Mouse (Mus musculus): ENCODE data around the gene Myog. TPM values are rescaled to one million over a fixed set of nuclear protein-coding genes. Genes with fewer than 3 reads are reported as not detected.
A peak's percentile ranks its signal among the peaks of the same experiment; 100 is the strongest.

The Myog gene
- polyA plus RNA-seq (2014; fragmentation: Nextera tagmentation; extraction: Ambion mirVana) = 0.97 and 1.4 TPM in 2 replicates

DNA sequence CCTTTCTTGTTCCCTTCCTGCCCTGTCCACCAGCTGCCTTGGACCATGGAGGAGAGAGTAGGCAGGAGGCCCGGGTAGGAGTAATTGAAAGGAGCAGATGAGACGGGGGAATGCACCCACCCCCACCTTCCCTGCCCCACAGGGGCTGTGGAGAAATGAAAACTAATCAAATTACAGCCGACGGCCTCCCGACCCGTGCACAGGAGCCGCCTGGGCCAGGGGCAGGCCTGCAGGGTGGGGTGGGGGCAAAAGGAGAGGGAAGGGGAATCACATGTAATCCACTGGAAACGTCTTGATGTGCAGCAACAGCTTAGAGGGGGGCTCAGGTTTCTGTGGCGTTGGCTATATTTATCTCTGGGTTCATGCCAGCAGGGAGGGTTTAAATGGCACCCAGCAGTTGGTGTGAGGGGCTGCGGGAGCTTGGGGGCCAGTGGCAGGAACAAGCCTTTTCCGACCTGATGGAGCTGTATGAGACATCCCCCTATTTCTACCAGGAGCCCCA is at the start of gene Myog:
Gene Myog (plus strand): TSS at position 392 of the 502 bp plus-strand sequence.
- Histone ChIP-seq H3K4me3 (ENCODE audit: low read length) (no peak within 1 kb of the TSS), H3K9me3 (ENCODE audit: control insufficient read depth, low read length) (no peaks in the 10 kb centered on the region), H3K9ac (ENCODE audit: low read depth, low read length) (no peak within 1 kb of the TSS), H3K4me1 (ENCODE audit: control insufficient read depth, insufficient read depth, low read length) (no peaks in the 10 kb centered on the region), H3K27me3 (ENCODE audit: control insufficient read depth, insufficient read depth, low read length) (no peaks in the 10 kb centered on the region), H3K36me3 (ENCODE audit: control insufficient read depth, insufficient read depth, low read length) (no peaks in the 10 kb centered on the region), H3K27ac (ENCODE audit: low read depth, low read length) (no peak within 1 kb of the TSS), H3K4me2 (replicated peaks; ENCODE audit: low read depth, low read length) (no peak within 1 kb of the TSS)
- 25% methylated on average over 11 of the region's 11 CpGs for WGBS
- ATAC-seq (ENCODE audit: low FRiP score, low TSS enrichment) = peak; percentile 51

GRCm38 (mm10) chr1:134240701-134241100 is 49.1 kb upstream of the Myog start:
- ATAC-seq (ENCODE audit: low FRiP score, low TSS enrichment) = no peak
- H3K9ac ChIP-seq (ENCODE audit: low read depth, low read length) = no peak overlapping the region
- H3K4me2 ChIP-seq (replicated peaks; ENCODE audit: low read depth, low read length) = no peak overlapping the region
- no peaks in the 10 kb centered on the region for H3K9me3 ChIP-seq (ENCODE audit: control insufficient read depth, low read length)
- WGBS = 82% methylated on average over 9 of the region's 9 CpGs
- H3K4me1 ChIP-seq (ENCODE audit: control insufficient read depth, insufficient read depth, low read length) = no peaks in the 10 kb centered on the region
- H3K27me3 ChIP-seq (ENCODE audit: control insufficient read depth, insufficient read depth, low read length) = 0 out of 2 replicates have a peak, but pooled peaks cover 5% of the 10 kb centered on the region
- H3K4me3 ChIP-seq (ENCODE audit: low read length) = no peak overlapping the region
- H3K36me3 ChIP-seq (ENCODE audit: control insufficient read depth, insufficient read depth, low read length) = no peaks in the 10 kb centered on the region
- no peak overlapping the region for H3K27ac ChIP-seq (ENCODE audit: low read depth, low read length)

DNA sequence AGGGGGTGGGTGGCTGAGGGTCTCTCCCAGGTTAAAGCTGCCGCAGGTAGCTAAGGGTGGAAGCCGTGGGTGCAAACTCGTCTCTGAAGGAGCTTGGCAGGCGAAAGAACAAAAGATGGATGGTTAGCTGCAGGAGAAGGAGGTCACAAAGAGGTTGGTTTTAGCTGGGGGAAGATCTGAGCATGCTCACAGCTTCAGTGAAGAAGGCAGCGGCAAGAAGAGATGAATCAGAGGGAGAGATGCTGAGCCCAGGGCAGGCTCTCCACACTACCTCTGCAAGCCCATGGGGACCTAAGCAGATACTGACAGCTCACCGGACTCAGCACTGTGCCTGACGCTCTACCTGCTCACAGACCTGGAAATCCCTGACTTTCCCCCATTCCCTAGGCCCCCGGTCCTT is 48.5 kb upstream of the Myog start:
- no peak overlapping the region for H3K27ac ChIP-seq (ENCODE audit: low read depth, low read length)
- no peaks in the 10 kb centered on the region for H3K4me1 ChIP-seq (ENCODE audit: control insufficient read depth, insufficient read depth, low read length)
- H3K36me3 ChIP-seq (ENCODE audit: control insufficient read depth, insufficient read depth, low read length) = no peaks in the 10 kb centered on the region
- no peaks in the 10 kb centered on the region for H3K9me3 ChIP-seq (ENCODE audit: control insufficient read depth, low read length)
- no peak overlapping the region for H3K9ac ChIP-seq (ENCODE audit: low read depth, low read length)
- no peak overlapping the region for H3K4me2 ChIP-seq (replicated peaks; ENCODE audit: low read depth, low read length)
- WGBS = 66% methylated on average over 8 of the region's 8 CpGs
- 0 out of 2 replicates have a peak, but pooled peaks cover 2% of the 10 kb centered on the region for H3K27me3 ChIP-seq (ENCODE audit: control insufficient read depth, insufficient read depth, low read length)
- ATAC-seq (ENCODE audit: low FRiP score, low TSS enrichment) = no peak
- H3K4me3 ChIP-seq (ENCODE audit: low read length) = no peak overlapping the region

DNA sequence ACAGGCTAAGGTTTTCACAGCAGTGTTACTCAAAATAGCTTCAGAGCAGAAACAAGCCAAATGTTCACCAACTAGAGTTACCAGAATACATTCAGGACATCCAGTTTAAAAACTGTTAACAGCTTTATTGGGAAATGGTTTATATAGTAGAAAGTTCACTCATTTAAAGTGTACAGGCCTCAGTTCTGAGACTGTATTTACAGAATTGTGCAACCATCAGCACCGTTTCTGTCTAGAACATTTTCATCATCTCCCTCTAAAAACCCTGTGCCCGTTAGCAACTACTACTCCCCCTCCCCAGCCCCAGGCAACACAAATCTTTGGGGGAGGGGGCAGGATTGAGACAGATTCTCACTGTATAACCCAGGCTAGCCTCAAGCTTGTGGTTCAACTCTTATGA is 47.5 kb upstream of the Myog start:
- 58% methylated on average over 2 of the region's 2 CpGs for WGBS
- no peak overlapping the region for H3K27ac ChIP-seq (ENCODE audit: low read depth, low read length)

DNA sequence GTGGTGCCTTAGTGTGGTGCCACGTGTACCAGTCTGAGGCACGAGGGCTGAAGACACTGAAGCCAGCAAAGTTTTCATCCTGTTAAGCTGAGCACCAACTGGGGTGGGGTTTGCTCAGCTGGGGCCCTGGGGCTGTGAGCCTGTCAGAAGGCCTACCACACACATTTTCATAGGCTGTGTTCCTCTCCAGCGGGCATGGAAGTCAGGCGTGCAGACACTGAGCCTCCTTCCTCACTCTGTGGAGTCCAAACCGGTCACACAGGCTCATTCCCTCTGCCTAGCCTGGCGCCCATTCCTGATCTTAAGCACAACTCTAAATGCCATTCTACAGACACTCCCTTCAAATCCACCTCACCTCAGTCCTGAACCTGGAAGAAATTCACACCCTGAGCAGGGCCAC is 46.3 kb upstream of the Myog start:
- H3K9ac ChIP-seq (ENCODE audit: low read depth, low read length) = no peak overlapping the region; the same call in 1 of the 2 replicates
- H3K27me3 ChIP-seq (ENCODE audit: control insufficient read depth, insufficient read depth, low read length) = no peaks in the 10 kb centered on the region
- ATAC-seq (ENCODE audit: low FRiP score, low TSS enrichment) = peak; percentile 63
- peak overlapping the region; percentile 35; the same call in 1 of the 2 replicates for H3K4me2 ChIP-seq (replicated peaks; ENCODE audit: low read depth, low read length)
- no peaks in the 10 kb centered on the region for H3K9me3 ChIP-seq (ENCODE audit: control insufficient read depth, low read length)
- no peaks in the 10 kb centered on the region for H3K36me3 ChIP-seq (ENCODE audit: control insufficient read depth, insufficient read depth, low read length)
- no peak overlapping the region for H3K27ac ChIP-seq (ENCODE audit: low read depth, low read length)
- WGBS = 47% methylated on average over 6 of the region's 6 CpGs
- no peak overlapping the region for H3K4me3 ChIP-seq (ENCODE audit: low read length)
- H3K4me1 ChIP-seq (ENCODE audit: control insufficient read depth, insufficient read depth, low read length) = no peaks in the 10 kb centered on the region

More for the DNA sequence above, 47.5 kb upstream of the Myog start:
- H3K9me3 ChIP-seq (ENCODE audit: control insufficient read depth, low read length) = no peaks in the 10 kb centered on the region
- H3K4me3 ChIP-seq (ENCODE audit: low read length) = no peak overlapping the region
- H3K4me2 ChIP-seq (replicated peaks; ENCODE audit: low read depth, low read length) = no peak overlapping the region
- no peaks in the 10 kb centered on the region for H3K36me3 ChIP-seq (ENCODE audit: control insufficient read depth, insufficient read depth, low read length)
- ATAC-seq (ENCODE audit: low FRiP score, low TSS enrichment) = no peak
- no peaks in the 10 kb centered on the region for H3K4me1 ChIP-seq (ENCODE audit: control insufficient read depth, insufficient read depth, low read length)
- H3K9ac ChIP-seq (ENCODE audit: low read depth, low read length) = no peak overlapping the region
- H3K27me3 ChIP-seq (ENCODE audit: control insufficient read depth, insufficient read depth, low read length) = no peaks in the 10 kb centered on the region

DNA sequence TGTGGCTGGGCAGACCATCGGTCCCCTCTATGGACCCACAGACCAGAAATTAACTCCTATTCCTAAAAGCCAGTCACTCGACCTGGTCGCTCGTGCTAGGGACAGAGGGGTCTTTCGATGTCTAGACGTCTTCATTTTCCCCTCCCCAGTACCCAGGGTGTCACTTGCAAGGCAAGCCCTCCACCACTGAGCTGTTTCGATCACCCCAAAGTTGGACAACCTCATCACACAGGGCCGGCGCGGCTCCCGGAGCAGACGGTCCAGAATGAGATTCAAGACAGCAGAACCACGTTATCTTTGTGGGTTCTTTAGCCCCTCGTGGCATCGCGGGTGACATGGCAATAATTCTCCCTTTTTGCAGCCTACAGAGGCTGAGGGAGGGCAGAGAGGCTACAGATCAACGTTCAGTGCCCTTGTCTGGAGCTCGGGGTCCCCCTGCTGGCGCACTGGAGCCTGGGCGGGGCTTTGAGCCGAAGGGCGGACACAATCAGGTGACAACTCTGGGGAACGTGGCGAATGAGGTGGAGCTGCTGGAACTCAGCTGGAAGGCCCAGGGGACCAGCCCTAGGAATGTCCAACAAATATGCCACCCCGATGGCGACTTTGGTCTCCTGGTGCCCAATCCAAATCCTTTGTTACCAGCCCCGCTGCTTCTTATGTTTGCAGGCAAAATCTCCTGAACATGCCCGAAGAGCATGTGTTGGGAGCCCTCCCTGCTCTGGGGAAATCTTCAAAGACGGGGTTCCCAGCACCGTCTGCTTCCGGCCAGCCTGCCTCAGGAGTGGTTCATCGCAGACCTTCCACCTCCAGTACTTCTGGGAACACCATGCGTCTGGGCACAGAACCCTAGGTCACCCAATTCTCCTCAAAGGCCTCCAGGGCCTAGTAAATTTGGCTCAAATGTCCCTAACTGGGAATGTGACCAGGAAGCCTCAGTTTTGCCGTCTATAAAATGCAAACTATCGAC is 45.6 kb upstream of the Myog start:
- peak overlapping the region; percentile 15; the same call in 1 of the 2 replicates for H3K4me3 ChIP-seq (ENCODE audit: low read length)
- H3K9ac ChIP-seq (ENCODE audit: low read depth, low read length) = peak overlapping the region; percentile 48; the same call in 1 of the 2 replicates
- peak; percentile 86 for ATAC-seq (ENCODE audit: low FRiP score, low TSS enrichment)
- no peaks in the 10 kb centered on the region for H3K36me3 ChIP-seq (ENCODE audit: control insufficient read depth, insufficient read depth, low read length)
- H3K4me2 ChIP-seq (replicated peaks; ENCODE audit: low read depth, low read length) = peak overlapping the region; percentile 35
- WGBS = 18% methylated on average over 35 of the region's 35 CpGs
- H3K27ac ChIP-seq (ENCODE audit: low read depth, low read length) = no peak overlapping the region
- no peaks in the 10 kb centered on the region for H3K27me3 ChIP-seq (ENCODE audit: control insufficient read depth, insufficient read depth, low read length)
- no peaks in the 10 kb centered on the region for H3K4me1 ChIP-seq (ENCODE audit: control insufficient read depth, insufficient read depth, low read length)
- no peaks in the 10 kb centered on the region for H3K9me3 ChIP-seq (ENCODE audit: control insufficient read depth, low read length)

DNA sequence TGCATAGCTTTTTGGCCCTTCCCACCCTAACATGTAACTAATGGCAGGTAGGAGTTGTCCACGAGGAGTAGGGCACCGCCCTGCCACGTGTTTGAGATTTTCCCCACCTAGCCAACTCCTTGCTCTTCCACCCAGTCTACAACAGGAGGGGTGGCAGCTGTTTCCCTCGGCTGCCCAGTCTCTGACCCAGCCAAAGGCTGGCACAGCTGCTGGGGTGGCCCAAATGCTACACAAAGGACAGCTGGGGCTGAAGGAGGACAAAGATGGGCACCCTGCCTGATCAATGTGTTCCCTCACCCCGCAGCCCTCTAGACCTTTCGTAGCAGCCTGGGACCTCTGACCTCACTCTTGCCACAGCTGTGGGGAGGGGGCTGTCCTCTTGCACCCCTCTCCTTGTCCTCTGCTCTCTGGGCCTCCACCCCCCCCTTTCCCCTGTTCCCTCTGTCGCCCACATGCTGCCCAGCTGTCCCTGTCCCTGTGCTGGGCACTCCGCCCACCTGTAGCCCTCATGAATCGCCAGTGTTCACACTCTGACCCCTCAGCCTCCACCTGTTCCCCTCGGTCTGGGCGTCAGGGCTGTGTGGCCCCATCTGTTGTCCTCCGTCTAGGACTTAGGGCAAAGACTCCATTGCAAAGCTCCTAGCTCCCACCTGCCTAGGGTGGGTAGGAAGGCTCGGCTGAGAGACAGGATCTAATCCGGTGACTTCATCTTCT is 44.6 kb upstream of the Myog start:
- no peaks in the 10 kb centered on the region for H3K36me3 ChIP-seq (ENCODE audit: control insufficient read depth, insufficient read depth, low read length)
- no peak overlapping the region for H3K27ac ChIP-seq (ENCODE audit: low read depth, low read length)
- no peak overlapping the region for H3K4me2 ChIP-seq (replicated peaks; ENCODE audit: low read depth, low read length)
- 0 out of 2 replicates have a peak, but pooled peaks have one; percentile 24 for ATAC-seq (ENCODE audit: low FRiP score, low TSS enrichment)
- H3K4me1 ChIP-seq (ENCODE audit: control insufficient read depth, insufficient read depth, low read length) = no peaks in the 10 kb centered on the region
- no peaks in the 10 kb centered on the region for H3K27me3 ChIP-seq (ENCODE audit: control insufficient read depth, insufficient read depth, low read length)
- no peak overlapping the region for H3K9ac ChIP-seq (ENCODE audit: low read depth, low read length)
- H3K4me3 ChIP-seq (ENCODE audit: low read length) = no peak overlapping the region
- WGBS = 80% methylated on average over 14 of the region's 14 CpGs
- no peaks in the 10 kb centered on the region for H3K9me3 ChIP-seq (ENCODE audit: control insufficient read depth, low read length)

DNA sequence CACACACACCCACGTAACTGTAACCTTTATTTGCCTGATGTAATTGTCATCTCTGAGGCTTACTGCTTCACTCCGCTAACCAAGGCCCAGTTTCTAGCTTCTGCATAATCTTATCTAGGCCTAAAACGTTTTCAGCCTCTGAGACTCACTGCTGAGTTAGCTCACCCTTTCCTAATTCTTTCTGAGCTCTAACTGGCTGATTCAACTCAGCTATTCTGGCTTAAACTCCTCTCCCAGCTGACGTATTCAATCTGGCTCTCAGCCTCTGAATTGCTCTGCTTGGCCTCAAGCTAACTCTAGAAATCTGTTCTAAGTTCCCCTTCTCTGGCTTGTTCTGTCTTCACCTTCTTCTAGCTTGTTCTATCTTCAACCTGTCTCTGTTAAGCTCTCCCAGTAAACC is 43.2 kb upstream of the Myog start:
- no peak overlapping the region for H3K4me3 ChIP-seq (ENCODE audit: low read length)
- no peak overlapping the region for H3K9ac ChIP-seq (ENCODE audit: low read depth, low read length)
- H3K9me3 ChIP-seq (ENCODE audit: control insufficient read depth, low read length) = no peaks in the 10 kb centered on the region
- no peak overlapping the region for H3K27ac ChIP-seq (ENCODE audit: low read depth, low read length)
- no peak for ATAC-seq (ENCODE audit: low FRiP score, low TSS enrichment)
- H3K4me2 ChIP-seq (replicated peaks; ENCODE audit: low read depth, low read length) = no peak overlapping the region
- 64% methylated on average over 4 of the region's 4 CpGs for WGBS
- no peaks in the 10 kb centered on the region for H3K27me3 ChIP-seq (ENCODE audit: control insufficient read depth, insufficient read depth, low read length)
- H3K4me1 ChIP-seq (ENCODE audit: control insufficient read depth, insufficient read depth, low read length) = no peaks in the 10 kb centered on the region
- H3K36me3 ChIP-seq (ENCODE audit: control insufficient read depth, insufficient read depth, low read length) = no peaks in the 10 kb centered on the region

Data from kidney, embryonic 14.5 days (tissue).